Mouse (Mus musculus): Measurements from ENCODE around the gene Cnot1. TPM values are rescaled to one million over a fixed set of nuclear protein-coding genes. Genes with fewer than 3 reads are reported as not detected.
A peak's percentile ranks its signal among the peaks of the same experiment; 100 is the strongest.

Cnot1 gene
- total and polyA plus RNA-seq, 3 experiments = 85.5 to 730 (median 194) TPM

GRCm38 (mm10) chr8:95713100-95714010 is 93.9 kb downstream of the Cnot1 start:
- no peak for ATAC-seq (ENCODE audit: extremely low read depth, insufficient number of reproducible peaks, low FRiP score, poor library complexity, severe bottlenecking)
- Histone ChIP-seq H3K36me3 (replicated peaks) (peaks cover 23% of the 10 kb centered on the region), H3K9me3 (replicated peaks) (no peaks in the 10 kb centered on the region), H3K4me1 (ENCODE audit: insufficient read depth, low read depth, low read length) (peaks cover 65% of the 10 kb centered on the region), H3K4me3 (ENCODE audit: low read depth, low read length) (peak overlapping the region; percentile 28; the same call in 1 of the 2 replicates), H3K27me3 (ENCODE audit: insufficient read depth, low read length) (peaks cover 26% of the 10 kb centered on the region)
- peak; percentile 67 for DNase-seq (ENCODE audit: low spot score)
- TF ChIP-seq GATA2 (IDR thresholded peaks at IDR 0.05; ENCODE audit: borderline replicate concordance, low read depth, low read length) = no peak
- no peak for TF ChIP-seq TAL1 (conservative IDR thresholded peaks at IDR 0.05; ENCODE audit: low read depth, low read length)
- no peak for TF ChIP-seq GATA1 (IDR thresholded peaks at IDR 0.05; ENCODE audit: borderline replicate concordance, low read length)
- peak; percentile 79 for TF ChIP-seq CTCF (IDR thresholded peaks at IDR 0.05; ENCODE audit: low read depth, low read length)
- no peak for TF ChIP-seq POLR2AphosphoS5 (IDR thresholded peaks at IDR 0.05; ENCODE audit: insufficient replicate concordance, low read depth, low read length)

GRCm38 (mm10) chr8:95712395-95712794 is 94.9 kb downstream of the Cnot1 start:
- DNase-seq (ENCODE audit: low spot score) (no peak), ATAC-seq (ENCODE audit: extremely low read depth, insufficient number of reproducible peaks, low FRiP score, poor library complexity, severe bottlenecking) (no peak)
- Histone ChIP-seq H3K4me1 (ENCODE audit: insufficient read depth, low read depth, low read length) (peaks cover 56% of the 10 kb centered on the region), H3K9me3 (replicated peaks) (no peaks in the 10 kb centered on the region), H3K36me3 (replicated peaks) (peaks cover 14% of the 10 kb centered on the region), H3K4me3 (ENCODE audit: low read depth, low read length) (no peak overlapping the region; the same call in 1 of the 2 replicates), H3K27me3 (ENCODE audit: insufficient read depth, low read length) (peaks cover 34% of the 10 kb centered on the region)
- no peak for TF ChIP-seq GATA1 (IDR thresholded peaks at IDR 0.05; ENCODE audit: borderline replicate concordance, low read length)
- TF ChIP-seq POLR2AphosphoS5 (IDR thresholded peaks at IDR 0.05; ENCODE audit: insufficient replicate concordance, low read depth, low read length) = no peak

GRCm38 (mm10) chr8:95711029-95711428 is 96.2 kb downstream of the Cnot1 start:
- H3K9me3 ChIP-seq (replicated peaks) = no peaks in the 10 kb centered on the region
- ATAC-seq (ENCODE audit: extremely low read depth, insufficient number of reproducible peaks, low FRiP score, poor library complexity, severe bottlenecking) (no peak), DNase-seq (ENCODE audit: low spot score) (no peak)
- H3K4me3 ChIP-seq (ENCODE audit: low read depth, low read length) = no peak overlapping the region
- H3K27me3 ChIP-seq (ENCODE audit: insufficient read depth, low read length) = peaks cover 48% of the 10 kb centered on the region
- H3K4me1 ChIP-seq (ENCODE audit: insufficient read depth, low read depth, low read length) = peaks cover 47% of the 10 kb centered on the region
- H3K36me3 ChIP-seq (replicated peaks) = peaks cover under 1% of the 10 kb centered on the region
- no peak for TF ChIP-seq CTCF (IDR thresholded peaks at IDR 0.05; ENCODE audit: low read depth, low read length)
- no peak for TF ChIP-seq POLR2AphosphoS5 (IDR thresholded peaks at IDR 0.05; ENCODE audit: insufficient replicate concordance, low read depth, low read length)

- Histone ChIP-seq H3K4me3 (ENCODE audit: low read depth, low read length) (no peak overlapping the region), H3K9me3 (replicated peaks) (no peaks in the 10 kb centered on the region), H3K4me1 (ENCODE audit: insufficient read depth, low read depth, low read length) (peaks cover 38% of the 10 kb centered on the region), H3K36me3 (replicated peaks) (no peaks in the 10 kb centered on the region), H3K27me3 (ENCODE audit: insufficient read depth, low read length) (peaks cover 62% of the 10 kb centered on the region)
- DNase-seq (ENCODE audit: low spot score) (no peak), ATAC-seq (ENCODE audit: extremely low read depth, insufficient number of reproducible peaks, low FRiP score, poor library complexity, severe bottlenecking) (no peak)
- TF ChIP-seq TAL1 (conservative IDR thresholded peaks at IDR 0.05; ENCODE audit: low read depth, low read length) (no peak), CTCF (IDR thresholded peaks at IDR 0.05; ENCODE audit: low read depth, low read length) (no peak), POLR2AphosphoS5 (IDR thresholded peaks at IDR 0.05; ENCODE audit: insufficient replicate concordance, low read depth, low read length) (no peak), GATA2 (IDR thresholded peaks at IDR 0.05; ENCODE audit: borderline replicate concordance, low read depth, low read length) (no peak), GATA1 (IDR thresholded peaks at IDR 0.05; ENCODE audit: borderline replicate concordance, low read length) (no peak)
Measured at GRCm38 (mm10) chr8:95709579-95709978, 97.7 kb downstream of the Cnot1 start.

GRCm38 (mm10) chr8:95704538-95704937 is 102.7 kb downstream of the Cnot1 start:
- Histone ChIP-seq H3K4me1 (ENCODE audit: insufficient read depth, low read depth, low read length) (peaks cover 21% of the 10 kb centered on the region), H3K9me3 (replicated peaks) (no peaks in the 10 kb centered on the region), H3K36me3 (replicated peaks) (no peaks in the 10 kb centered on the region), H3K4me3 (ENCODE audit: low read depth, low read length) (no peak overlapping the region), H3K27me3 (ENCODE audit: insufficient read depth, low read length) (peaks cover 93% of the 10 kb centered on the region)
- no peak for ATAC-seq (ENCODE audit: extremely low read depth, insufficient number of reproducible peaks, low FRiP score, poor library complexity, severe bottlenecking)
- no peak for TF ChIP-seq GATA2 (IDR thresholded peaks at IDR 0.05; ENCODE audit: borderline replicate concordance, low read depth, low read length)
- no peak for TF ChIP-seq POLR2AphosphoS5 (IDR thresholded peaks at IDR 0.05; ENCODE audit: insufficient replicate concordance, low read depth, low read length)
- TF ChIP-seq TAL1 (conservative IDR thresholded peaks at IDR 0.05; ENCODE audit: low read depth, low read length) = no peak
- no peak for TF ChIP-seq CTCF (IDR thresholded peaks at IDR 0.05; ENCODE audit: low read depth, low read length)
- TF ChIP-seq GATA1 (IDR thresholded peaks at IDR 0.05; ENCODE audit: borderline replicate concordance, low read length) = no peak
- DNase-seq (ENCODE audit: low spot score) = no peak

GRCm38 (mm10) chr8:95703461-95704260 is 103.6 kb downstream of the Cnot1 start:
- DNase-seq (ENCODE audit: low spot score) = no peak
- TF ChIP-seq POLR2AphosphoS5 (IDR thresholded peaks at IDR 0.05; ENCODE audit: insufficient replicate concordance, low read depth, low read length) (no peak), TAL1 (conservative IDR thresholded peaks at IDR 0.05; ENCODE audit: low read depth, low read length) (no peak), GATA1 (IDR thresholded peaks at IDR 0.05; ENCODE audit: borderline replicate concordance, low read length) (no peak), GATA2 (IDR thresholded peaks at IDR 0.05; ENCODE audit: borderline replicate concordance, low read depth, low read length) (no peak), CTCF (IDR thresholded peaks at IDR 0.05; ENCODE audit: low read depth, low read length) (no peak)
- Histone ChIP-seq H3K4me3 (ENCODE audit: low read depth, low read length) (no peak overlapping the region), H3K4me1 (ENCODE audit: insufficient read depth, low read depth, low read length) (peaks cover 16% of the 10 kb centered on the region), H3K27me3 (ENCODE audit: insufficient read depth, low read length) (peaks cover 93% of the 10 kb centered on the region), H3K9me3 (replicated peaks) (no peaks in the 10 kb centered on the region), H3K36me3 (replicated peaks) (no peaks in the 10 kb centered on the region)
- ATAC-seq (ENCODE audit: extremely low read depth, insufficient number of reproducible peaks, low FRiP score, poor library complexity, severe bottlenecking) = no peak

All from G1E (cell line).